Mouse (Mus musculus): ENCODE data around the gene Zfp367.

DNA sequence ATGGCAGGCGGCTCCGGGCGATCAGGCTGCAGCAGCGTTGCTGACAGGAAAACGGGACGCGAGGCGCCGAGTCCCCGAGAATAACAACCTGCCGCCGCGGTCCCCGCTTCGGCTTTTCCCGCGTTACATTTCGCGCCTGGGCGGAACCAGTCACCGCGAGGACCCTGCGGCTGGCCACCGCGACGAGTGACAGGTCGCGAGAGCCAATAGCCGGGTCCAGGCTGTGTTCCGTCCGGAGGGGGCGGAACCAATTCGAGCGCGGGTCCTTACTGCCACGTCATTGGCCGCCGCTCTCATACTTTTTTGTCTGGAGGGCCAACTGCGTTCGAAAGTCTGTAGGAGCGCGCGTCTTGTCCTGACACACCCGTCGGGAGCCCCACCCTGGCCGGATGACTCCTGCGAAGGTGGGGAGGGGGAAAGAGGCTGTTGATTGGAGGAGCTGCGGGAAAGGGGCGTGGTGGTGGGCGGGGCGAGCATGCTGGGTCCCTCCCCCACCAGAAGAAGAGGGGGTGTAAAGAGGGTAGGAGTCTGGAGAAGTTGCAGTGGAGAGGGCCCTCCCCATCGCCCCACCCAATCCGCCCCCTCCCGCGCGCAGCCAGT, at the start of gene Zfp367:
- TF ChIP-seq CTCF (conservative IDR thresholded peaks at IDR 0.05 in 1 of 2, IDR thresholded peaks at IDR 0.05 in 1 of 2; ENCODE audit: low read depth in 2 of 2, low read length in 2 of 2) (no peak), USF1 (IDR thresholded peaks at IDR 0.05; ENCODE audit: low read depth, low read length) (no peak), EP300 (IDR thresholded peaks at IDR 0.05; ENCODE audit: low read length) (no peak)
